Mouse (Mus musculus) colon, adult 2 months (tissue): ENCODE measurements around the gene Fam71f2. TPM values are rescaled to one million over a fixed set of nuclear protein-coding genes. Genes with fewer than 3 reads are reported as not detected.

ENCODE experiments used
- polyA plus RNA-seq: library from polyadenylated mRNA; depleted of rRNA; stranded (reverse); fragments of >200 nt; gene quantifications from 2 replicates; pipeline ENCODE4 v1.2.3, GENCODE M21; 2012; rRNA removed

The Fam71f2 gene
- 0.41 and 0.78 TPM in 2 replicates for polyA plus RNA-seq

DNA sequence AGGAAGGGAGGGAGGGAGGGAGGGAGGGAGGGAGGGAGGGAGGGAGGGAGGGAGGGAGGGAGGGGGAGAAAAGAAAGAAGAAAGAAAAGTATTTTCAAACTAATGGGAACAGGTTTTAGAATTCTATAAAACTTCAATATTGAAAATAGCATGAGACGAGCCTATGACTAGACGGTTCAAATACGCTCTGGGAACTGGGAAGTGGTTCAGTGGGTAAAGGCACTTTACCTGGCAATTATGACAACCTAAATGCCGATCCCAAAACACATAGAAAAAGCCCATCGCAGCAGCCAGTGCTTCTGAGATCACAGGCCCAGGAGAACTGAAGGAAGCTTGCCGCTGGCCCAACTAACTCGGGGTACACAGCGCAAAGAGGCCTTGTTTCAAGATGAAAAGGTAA is at the start of gene Fam71f2:
Fam71f2 (plus strand) TSS at position 301 of the 400 bp plus-strand sequence.

DNA sequence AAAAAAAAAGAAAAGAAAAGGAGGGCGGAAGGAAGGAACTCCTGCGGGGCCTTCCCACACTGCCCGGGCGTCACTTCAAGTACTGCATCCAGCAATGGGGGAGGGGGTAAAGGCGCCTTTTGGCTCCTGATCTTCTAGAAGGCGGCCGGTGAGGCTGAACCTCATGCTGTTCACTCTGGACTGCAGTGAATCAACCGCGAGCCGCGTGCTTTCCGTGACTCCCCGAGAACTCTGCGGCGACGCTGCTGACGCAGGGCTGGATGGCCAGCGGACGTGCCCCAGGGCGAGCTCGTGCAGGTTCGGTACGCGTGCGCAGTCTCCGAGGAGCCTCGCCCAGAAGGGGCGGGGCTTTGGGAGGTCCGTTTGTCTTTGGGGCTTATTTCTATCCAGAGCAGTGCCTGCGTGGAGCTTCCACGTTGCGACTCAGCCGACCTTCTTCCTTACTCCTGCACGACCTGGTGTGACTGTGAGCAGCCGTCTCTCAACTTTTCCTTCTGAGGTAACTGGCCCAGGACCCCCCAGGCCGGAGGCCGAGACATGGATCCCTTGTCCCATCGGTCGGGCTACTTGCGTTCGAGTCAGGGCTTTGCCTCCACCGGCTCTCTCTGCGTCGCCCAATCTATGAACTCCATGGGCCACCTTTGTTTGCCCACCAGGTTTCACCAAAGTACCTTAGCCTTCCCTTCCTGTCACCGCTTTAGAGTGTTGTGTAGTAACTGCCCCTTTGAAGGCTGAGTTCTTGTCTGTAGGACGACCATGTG is 6.9 kb upstream of the Fam71f2 start, which contains the start of gene Hilpda:
Hilpda (plus strand) TSS at position 177 of the 761 bp plus-strand sequence.

DNA sequence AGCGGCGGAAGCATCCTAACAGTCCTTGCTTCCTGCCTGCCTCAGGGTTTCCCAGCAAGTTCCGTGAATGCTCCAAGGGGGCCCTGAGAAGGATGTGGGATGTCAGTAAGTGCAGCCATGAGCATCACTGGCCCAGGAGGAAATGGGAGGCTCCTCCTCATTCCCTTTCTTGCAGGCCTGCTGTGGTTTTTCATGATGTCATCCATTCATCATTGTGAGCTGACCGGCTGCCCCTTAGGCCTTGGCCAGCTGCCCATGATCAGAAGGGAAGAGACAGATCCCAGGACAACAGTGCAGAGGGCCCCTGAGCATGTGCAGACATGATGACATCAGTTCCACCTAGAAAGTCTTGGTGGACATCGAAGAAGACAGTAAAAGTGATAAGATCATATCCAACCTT is 39.5 kb downstream of the Fam71f2 start, which contains the start of gene Fam71f1:
Fam71f1 (plus strand) TSS at position 262 of the 400 bp plus-strand sequence.

Other genes with a start within 250 kb of the Fam71f2 start
- 0.94 and 1.3 TPM in 2 replicates for gene Lep, start 219.4 kb upstream of the Fam71f2 start, polyA plus RNA-seq
- 2.3 and 2.9 TPM in 2 replicates for gene Rbm28, start 114.6 kb upstream of the Fam71f2 start, polyA plus RNA-seq
- 0.38 and 0.94 TPM in 2 replicates for gene Prrt4, start 100.0 kb upstream of the Fam71f2 start, polyA plus RNA-seq
- 44.5 and 50.3 TPM in 2 replicates for gene Impdh1, start 63.2 kb upstream of the Fam71f2 start, polyA plus RNA-seq
- 21.9 and 23.0 TPM in 2 replicates for gene Hilpda, start 7.1 kb upstream of the Fam71f2 start, polyA plus RNA-seq
- gene Fam71f1, start 39.5 kb downstream of the Fam71f2 start, polyA plus RNA-seq: not detected in 2 replicates
- gene Calu, start 68.5 kb downstream of the Fam71f2 start, polyA plus RNA-seq: 25.7 and 30.6 TPM in 2 replicates
- gene Opn1sw, start 108.9 kb downstream of the Fam71f2 start, polyA plus RNA-seq: 0.68 and 1.1 TPM in 2 replicates
- 5.4 and 5.8 TPM in 2 replicates for gene Ccdc136, start 116.7 kb downstream of the Fam71f2 start, polyA plus RNA-seq
- 25.2 and 42.0 TPM in 2 replicates for gene Flnc, start 153.7 kb downstream of the Fam71f2 start, polyA plus RNA-seq
- 194 and 270 TPM in 2 replicates for gene Atp6v1f, start 188.1 kb downstream of the Fam71f2 start, polyA plus RNA-seq
- not detected in 2 replicates for gene Atp6v1fnb, start 191.8 kb downstream of the Fam71f2 start, polyA plus RNA-seq
- gene Kcp, start 228.4 kb downstream of the Fam71f2 start, polyA plus RNA-seq: 14.1 and 15.6 TPM in 2 replicates
- 16.5 and 16.6 TPM in 2 replicates for gene Irf5, start 247.0 kb downstream of the Fam71f2 start, polyA plus RNA-seq